Mouse (Mus musculus) liver, embryonic 14.5 days (tissue): ENCODE results near the gene Ss18l2. TPM values are rescaled to one million over a fixed set of nuclear protein-coding genes. Genes with fewer than 3 reads are reported as not detected.

ENCODE experiments used
- ATAC-seq: fragments of 200-750 bp; cut with Nextera tagmentation; 2 replicates; pipeline ENCODE4 v1.8.0; 2017; ENCODE audit warnings: moderate number of reproducible peaks, mild to moderate bottlenecking, moderate library complexity; ENCODE audit not compliant: insufficient read depth
- DNase-seq, 3 experiments: peaks; one replicate each; pipeline ENCODE4 v3.0.0-alpha.2; 2012 to 2013; ENCODE audit warnings: low read depth in 3 of 3, low spot score in 3 of 3
- H3K27ac ChIP-seq: fragments of 300-500 bp; sonication (generic); 2 replicates; pipeline ENCODE4 v1.5.1; 2014; ENCODE audit warnings: moderate library complexity, mild to moderate bottlenecking, control low read depth, inconsistent platforms
- H3K27me3 ChIP-seq: fragments of 300-500 bp; sonication (generic); 2 replicates; pipeline ENCODE4 v1.6.1; 2014; ENCODE audit warnings: mild to moderate bottlenecking, low read length, moderate library complexity; ENCODE audit not compliant: control insufficient read depth, insufficient read depth
- H3K36me3 ChIP-seq: fragments of 300-500 bp; sonication (generic); replicated peaks from 2 replicates; pipeline ENCODE4 v1.6.1; 2014; ENCODE audit warnings: low read depth; ENCODE audit not compliant: control insufficient read depth, insufficient read depth
- H3K4me1 ChIP-seq, 2 experiments: fragments of 200-500 bp in 1 of 2; fragments of 300-500 bp in 1 of 2; sonication (generic) in 1 of 2; replicated peaks; 2 replicates each; pipeline ENCODE4 v1.6.1; 2012 to 2014; ENCODE audit warnings: antibody characterized with exemption in 1 of 2, inconsistent platforms in 1 of 2, low read length in 1 of 2; ENCODE audit not compliant: control insufficient read depth in 2 of 2, insufficient read depth in 2 of 2
- H3K4me2 ChIP-seq: fragments of 300-500 bp; sonication (generic); 2 replicates; pipeline ENCODE4 v1.6.1; 2014; ENCODE audit warnings: low read depth, mild to moderate bottlenecking, control low read depth, moderate library complexity
- H3K4me3 ChIP-seq, 2 experiments: fragments of 200-500 bp in 1 of 2; fragments of 300-500 bp in 1 of 2; sonication (generic) in 1 of 2; 2 replicates each; pipeline ENCODE4 v1.5.1; 2012 to 2014; ENCODE audit warnings: low read depth in 2 of 2, low read length in 2 of 2, mild to moderate bottlenecking in 2 of 2, control low read depth in 1 of 2, inconsistent platforms in 1 of 2, moderate library complexity in 1 of 2; ENCODE audit not compliant: insufficient read depth in 1 of 2
- H3K9ac ChIP-seq: fragments of 300-500 bp; sonication (generic); replicated peaks from 2 replicates; pipeline ENCODE4 v1.6.1; 2014; ENCODE audit warnings: mild to moderate bottlenecking, control low read depth, moderate library complexity
- H3K9me3 ChIP-seq: fragments of 300-500 bp; sonication (generic); 2 replicates; pipeline ENCODE4 v1.6.1; 2016; ENCODE audit warnings: low read length, mixed read lengths; ENCODE audit not compliant: control insufficient read depth
- CTCF ChIP-seq: IDR thresholded peaks from 2 replicates; pipeline ENCODE4 v1.5.1; 2016; ENCODE audit warnings: antibody characterized with exemption, low read depth, control low read depth
- EP300 ChIP-seq: IDR thresholded peaks from 2 replicates; pipeline ENCODE4 v1.6.1; 2016; ENCODE audit warnings: antibody characterized with exemption, low read depth
- WGBS: fragments of 180-500 bp; shearing (Covaris S2); extraction: QIAGEN DNeasy Blood & Tissue Kit; methylation state at CpG from one replicate; pipeline ENCODE4 v1.1.7; 2014; ENCODE audit not compliant: insufficient replicate concordance; 5-methylcytosine and 5-hydroxymethylcytosine counted together
- polyA plus RNA-seq, 2 experiments: library from polyadenylated mRNA; depleted of rRNA in 1 of 2; stranded (reverse) in 1 of 2; unstranded in 1 of 2; fragments of >200 nt; fragmentation: Nextera tagmentation in 1 of 2; extraction: Ambion mirVana in 1 of 2; gene quantifications; 2 replicates each; pipeline versions ENCODE4 v1.2.1 to v1.2.3; 2012 to 2014

Ss18l2 gene
- polyA plus RNA-seq, 2 experiments, result 24.8 to 83.3 TPM

GRCm38 (mm10) chr9:121682037-121682680 lies 28.0 kb upstream of the Ss18l2 start:
- H3K9me3 ChIP-seq, result no peaks in the 10 kb centered on the region
- H3K27me3 ChIP-seq, result no peaks in the 10 kb centered on the region
- no peak overlapping the region for H3K4me2 ChIP-seq
- H3K4me3 ChIP-seq, result no peak overlapping the region
- no peak for TF ChIP-seq EP300
- DNase-seq (no peak), ATAC-seq (no peak)
- H3K4me1 ChIP-seq, result peaks cover 0 to 2% of the 10 kb centered on the region in 2 experiments; a peak in 1 of 4 replicates
- H3K27ac ChIP-seq, result no peak overlapping the region
- WGBS, result 56% methylated on average over 18 of the region's 18 CpGs
- no peak overlapping the region for H3K9ac ChIP-seq
- no peaks in the 10 kb centered on the region for H3K36me3 ChIP-seq

GRCm38 (mm10) chr9:121684702-121685101 lies 25.4 kb upstream of the Ss18l2 start:
- H3K9ac ChIP-seq, result no peak overlapping the region
- TF ChIP-seq CTCF (no peak), EP300 (no peak)
- no peak for DNase-seq
- no peaks in the 10 kb centered on the region for H3K27me3 ChIP-seq
- H3K4me2 ChIP-seq, result no peak overlapping the region
- ATAC-seq, result no peak
- no peaks in the 10 kb centered on the region for H3K36me3 ChIP-seq
- no peak overlapping the region for H3K4me3 ChIP-seq
- H3K9me3 ChIP-seq, result no peaks in the 10 kb centered on the region
- no peak overlapping the region for H3K27ac ChIP-seq
- H3K4me1 ChIP-seq, result no peaks in the 10 kb centered on the region
- 72% methylated on average over 7 of the region's 7 CpGs for WGBS

- 78% methylated on average over 15 of the region's 15 CpGs for WGBS
- no peak overlapping the region for H3K9ac ChIP-seq
- no peaks in the 10 kb centered on the region for H3K4me1 ChIP-seq
- DNase-seq, result no peak
- H3K9me3 ChIP-seq, result no peaks in the 10 kb centered on the region
- no peak for ATAC-seq
- no peak overlapping the region for H3K27ac ChIP-seq
- H3K4me3 ChIP-seq, result no peak overlapping the region
- H3K36me3 ChIP-seq, result no peaks in the 10 kb centered on the region
- no peaks in the 10 kb centered on the region for H3K27me3 ChIP-seq
- no peak overlapping the region for H3K4me2 ChIP-seq
- TF ChIP-seq CTCF (no peak), EP300 (no peak)
These were observed 19.9 kb upstream of the Ss18l2 start for GRCm38 (mm10) chr9:121690200-121690651.

- no peak overlapping the region for H3K27ac ChIP-seq
- no peak for ATAC-seq
- no peaks in the 10 kb centered on the region for H3K36me3 ChIP-seq
- no peak overlapping the region for H3K4me3 ChIP-seq
- no peak for TF ChIP-seq EP300
- TF ChIP-seq CTCF, result no peak
- no peaks in the 10 kb centered on the region for H3K4me1 ChIP-seq
- H3K4me2 ChIP-seq, result no peak overlapping the region
- H3K9me3 ChIP-seq, result no peaks in the 10 kb centered on the region
- DNase-seq, result no peak
- H3K9ac ChIP-seq, result no peak overlapping the region
- WGBS, result 75% methylated on average over 7 of the region's 7 CpGs
- no peaks in the 10 kb centered on the region for H3K27me3 ChIP-seq
These were observed 19.4 kb upstream of the Ss18l2 start for GRCm38 (mm10) chr9:121690734-121691133.

- Histone ChIP-seq H3K36me3 (no peaks in the 10 kb centered on the region), H3K9me3 (no peaks in the 10 kb centered on the region; the same call in 1 of the 2 replicates), H3K27me3 (no peaks in the 10 kb centered on the region), H3K27ac (no peak overlapping the region), H3K4me1 (no peaks in the 10 kb centered on the region), H3K4me2 (no peak overlapping the region), H3K9ac (no peak overlapping the region), H3K4me3 (no peak overlapping the region)
- TF ChIP-seq EP300, result no peak
- TF ChIP-seq CTCF, result no peak
- WGBS, result 77% methylated on average over 12 of the region's 12 CpGs
- ATAC-seq, result no peak
- no peak for DNase-seq
These were observed 15.4 kb upstream of the Ss18l2 start for GRCm38 (mm10) chr9:121694736-121695135.
